24 mouse cellular contexts compared by ENCODE assay signal in genomic region chr14:49063838-49064237, GRCm38 (mm10). TPM values are rescaled to one million over a fixed set of nuclear protein-coding genes. Genes with fewer than 3 reads are reported as not detected.
DNase-seq lines count a peak whose midpoint lies in the region; ATAC-seq and TF ChIP-seq lines count a peak whose summit lies in the region.
"Had no signal": no experiment of that assay in that cellular context is flagged by ENCODE, and none has a peak within 500 bp of the region (broad histone marks: within the 10 kb centered on the region; RNA-seq: fewer than 3 reads in every experiment).

No protein-coding gene starts in this region.

- 63% methylated on average over 2 of the region's 2 CpGs for WGBS in heart, embryonic 14.5 days
- 85% methylated on average over 2 of the region's 2 CpGs for WGBS in heart, embryonic 11.5 days (ENCODE audit: insufficient replicate concordance)
- 51% methylated on average over 2 of the region's 2 CpGs for WGBS in liver, embryonic 14.5 days (ENCODE audit: insufficient replicate concordance)
- 73% methylated on average over 2 of the region's 2 CpGs for WGBS in liver, embryonic 11.5 days
- 74% methylated on average over 2 of the region's 2 CpGs for WGBS in hindbrain, postnatal 0 days

- peaks cover 0 to 18% of the 10 kb centered on the region in 2 experiments; a peak in 2 of 4 replicates for H3K4me1 ChIP-seq in heart, embryonic 14.5 days (ENCODE audit: control insufficient read depth in 2 of 2, insufficient read depth in 2 of 2, low read length in 2 of 2)
- H3K4me1 ChIP-seq in heart, embryonic 11.5 days (ENCODE audit: control insufficient read depth, insufficient read depth, low read length): peaks cover 9% of the 10 kb centered on the region
- H3K4me1 ChIP-seq in liver, embryonic 14.5 days (replicated peaks; ENCODE audit: control insufficient read depth in 2 of 2, insufficient read depth in 2 of 2, low read length in 1 of 2): peaks cover 0 to 9% of the 10 kb centered on the region in 2 experiments; a peak in 3 of 4 replicates
- H3K4me1 ChIP-seq in liver, embryonic 11.5 days (replicated peaks; ENCODE audit: control insufficient read depth, insufficient read depth, low read length): peaks cover 14% of the 10 kb centered on the region
- H3K4me1 ChIP-seq in hindbrain, postnatal 0 days (ENCODE audit: insufficient read depth, low read length): peaks cover 16% of the 10 kb centered on the region

- no peak overlapping the region for H3K4me3 ChIP-seq in heart, embryonic 14.5 days (ENCODE audit: control insufficient read depth in 1 of 2, insufficient read depth in 1 of 2, low read depth in 1 of 2, low read length in 2 of 2)
- H3K4me3 ChIP-seq in heart, embryonic 11.5 days (ENCODE audit: low read depth, low read length): no peak overlapping the region
- H3K4me3 ChIP-seq in liver, embryonic 14.5 days (ENCODE audit: insufficient read depth in 1 of 2, low read depth in 2 of 2, low read length in 2 of 2): no peak overlapping the region
- H3K4me3 ChIP-seq in liver, embryonic 11.5 days (ENCODE audit: low read depth, low read length): no peak overlapping the region
- no peak overlapping the region for H3K4me3 ChIP-seq in hindbrain, postnatal 0 days (ENCODE audit: low read length)
- H3K4me3 ChIP-seq: embryonic facial prominence, embryonic 15.5 days; heart, embryonic 15.5 days; intestine, embryonic 15.5 days had no signal

- H3K27me3 ChIP-seq in heart, embryonic 14.5 days (ENCODE audit: control insufficient read depth, insufficient read depth, low read length): no peaks in the 10 kb centered on the region
- H3K27me3 ChIP-seq in heart, embryonic 11.5 days (ENCODE audit: control insufficient read depth, insufficient read depth, low read length): no peaks in the 10 kb centered on the region
- H3K27me3 ChIP-seq in liver, embryonic 14.5 days (ENCODE audit: control insufficient read depth, insufficient read depth, low read length): no peaks in the 10 kb centered on the region
- H3K27me3 ChIP-seq in liver, embryonic 11.5 days (replicated peaks; ENCODE audit: control insufficient read depth, insufficient read depth, low read length): no peaks in the 10 kb centered on the region
- no peaks in the 10 kb centered on the region for H3K27me3 ChIP-seq in hindbrain, postnatal 0 days (ENCODE audit: insufficient read depth, low read length)
- H3K27me3 ChIP-seq: embryonic facial prominence, embryonic 15.5 days; heart, embryonic 15.5 days; intestine, embryonic 15.5 days; liver, embryonic 15.5 days; megakaryocyte, embryonic 14.5 days had no signal

- H3K9me3 ChIP-seq in heart, embryonic 14.5 days (ENCODE audit: control insufficient read depth, low read length): no peaks in the 10 kb centered on the region
- H3K9me3 ChIP-seq in heart, embryonic 11.5 days (replicated peaks; ENCODE audit: control insufficient read depth, low read length): no peaks in the 10 kb centered on the region
- no peaks in the 10 kb centered on the region for H3K9me3 ChIP-seq in liver, embryonic 14.5 days (ENCODE audit: control insufficient read depth, low read length)
- H3K9me3 ChIP-seq in liver, embryonic 11.5 days (ENCODE audit: control insufficient read depth, low read length): no peaks in the 10 kb centered on the region
- no peaks in the 10 kb centered on the region for H3K9me3 ChIP-seq in hindbrain, postnatal 0 days (ENCODE audit: low read length)
- H3K9me3 ChIP-seq: embryonic facial prominence, embryonic 15.5 days; forebrain, embryonic 10.5 days; heart, embryonic 15.5 days; intestine, embryonic 15.5 days; limb, embryonic 10.5 days; liver, embryonic 15.5 days; megakaryocyte, embryonic 14.5 days had no signal

- ATAC-seq in heart, embryonic 14.5 days (ENCODE audit: insufficient number of reproducible peaks, insufficient read depth, low FRiP score, low read depth): no peak
- ATAC-seq in heart, embryonic 11.5 days (replicated peaks; ENCODE audit: insufficient number of reproducible peaks, low FRiP score, low TSS enrichment): no peak
- ATAC-seq in liver, embryonic 14.5 days (ENCODE audit: insufficient read depth): no peak
- ATAC-seq in liver, embryonic 11.5 days (replicated peaks; ENCODE audit: low FRiP score): no peak
- ATAC-seq in hindbrain, postnatal 0 days: no peak
- ATAC-seq in frontal cortex, adult (ENCODE audit: low TSS enrichment): no peak
- ATAC-seq: activated CD4-positive, CD25-positive, alpha-beta regulatory T cell, adult 4 months; intestine, embryonic 15.5 days had no signal

- no peak for TF ChIP-seq EP300 in liver, embryonic 14.5 days (IDR thresholded peaks at IDR 0.05; ENCODE audit: low read depth)

- no peak overlapping the region for H3K9ac ChIP-seq in heart, embryonic 14.5 days (ENCODE audit: low read length)
- no peak overlapping the region for H3K9ac ChIP-seq in heart, embryonic 11.5 days (ENCODE audit: low read depth, low read length)
- H3K9ac ChIP-seq in liver, embryonic 14.5 days (replicated peaks): no peak overlapping the region
- no peak overlapping the region for H3K9ac ChIP-seq in liver, embryonic 11.5 days (ENCODE audit: low read depth, low read length)
- H3K9ac ChIP-seq in hindbrain, postnatal 0 days (replicated peaks; ENCODE audit: low read length): no peak overlapping the region
- H3K9ac ChIP-seq: embryonic facial prominence, embryonic 15.5 days; heart, embryonic 15.5 days; intestine, embryonic 15.5 days; liver, embryonic 15.5 days had no signal

- no peak for TF ChIP-seq CTCF in liver, embryonic 14.5 days (IDR thresholded peaks at IDR 0.05; ENCODE audit: low read depth)
- TF ChIP-seq CTCF in hindbrain, postnatal 0 days (IDR thresholded peaks at IDR 0.05; ENCODE audit: low read depth): no peak

- DNase-seq in liver, embryonic 14.5 days (ENCODE audit: low read depth in 3 of 3, low spot score in 3 of 3): no peak
- no peak for DNase-seq in liver, embryonic 11.5 days (ENCODE audit: low spot score)
- peak; percentile 69 for DNase-seq in 3T3-L1 (ENCODE audit: low read depth, low spot score)
- DNase-seq in hindbrain, postnatal 0 days (ENCODE audit: low spot score): no peak
- DNase-seq in B cell, adult 2 months: no peak
- DNase-seq: adrenal gland, postnatal 14 days; cerebellum, adult 11-12 months; cerebellum, postnatal 25 days; heart, postnatal 4 days; kidney, adult 9 months; kidney, postnatal 36 days; lung, postnatal 14 days; thymus, adult 2 months had no signal

- no peak overlapping the region for H3K27ac ChIP-seq in heart, embryonic 14.5 days (replicated peaks in 1 of 2; ENCODE audit: control insufficient read depth in 1 of 2, insufficient read depth in 1 of 2, low read depth in 2 of 2, low read length in 2 of 2)
- no peak overlapping the region for H3K27ac ChIP-seq in heart, embryonic 11.5 days (ENCODE audit: low read depth, low read length)
- H3K27ac ChIP-seq in liver, embryonic 14.5 days: no peak overlapping the region
- H3K27ac ChIP-seq in liver, embryonic 11.5 days (ENCODE audit: low read depth, low read length): no peak overlapping the region
- no peak overlapping the region for H3K27ac ChIP-seq in hindbrain, postnatal 0 days
- H3K27ac ChIP-seq: embryonic facial prominence, embryonic 15.5 days; forebrain, embryonic 10.5 days; intestine, embryonic 15.5 days; limb, embryonic 10.5 days; liver, embryonic 15.5 days had no signal

- peak overlapping the region; percentile 83 for H3K4me2 ChIP-seq in heart, embryonic 14.5 days (ENCODE audit: low read length)
- H3K4me2 ChIP-seq in heart, embryonic 11.5 days: no peak overlapping the region
- H3K4me2 ChIP-seq in liver, embryonic 14.5 days (ENCODE audit: low read depth): peak overlapping the region; percentile 47; the same call in 1 of the 2 replicates
- H3K4me2 ChIP-seq in liver, embryonic 11.5 days: no peak overlapping the region; the same call in 1 of the 2 replicates
- H3K4me2 ChIP-seq in hindbrain, postnatal 0 days (ENCODE audit: low read depth, low read length): peak overlapping the region; percentile 69
- H3K4me2 ChIP-seq: embryonic facial prominence, embryonic 15.5 days had no signal

- H3K36me3 ChIP-seq in heart, embryonic 14.5 days (ENCODE audit: control insufficient read depth, insufficient read depth, low read length): no peaks in the 10 kb centered on the region
- no peaks in the 10 kb centered on the region for H3K36me3 ChIP-seq in heart, embryonic 11.5 days (ENCODE audit: control insufficient read depth, insufficient read depth, low read length)
- H3K36me3 ChIP-seq in liver, embryonic 14.5 days (replicated peaks; ENCODE audit: control insufficient read depth, insufficient read depth, low read depth): no peaks in the 10 kb centered on the region
- H3K36me3 ChIP-seq in liver, embryonic 11.5 days (ENCODE audit: control insufficient read depth, insufficient read depth, low read length): no peaks in the 10 kb centered on the region
- H3K36me3 ChIP-seq in hindbrain, postnatal 0 days (ENCODE audit: insufficient read depth, low read length): no peaks in the 10 kb centered on the region
- H3K36me3 ChIP-seq: embryonic facial prominence, embryonic 15.5 days; heart, embryonic 15.5 days; intestine, embryonic 15.5 days; limb, embryonic 10.5 days; liver, embryonic 15.5 days had no signal

RNA-seq across cellular contexts. Expression of gene Ap5m1, which starts 2.1 kb away (rescaled TPM):
- polyA plus RNA-seq in heart, embryonic 14.5 days (2014; fragmentation: Nextera tagmentation; extraction: Ambion mirVana): 23.4 and 23.6 TPM in 2 replicates
- 23.6 and 26.0 TPM in 2 replicates for polyA plus RNA-seq in heart, embryonic 11.5 days (2014; fragmentation: Nextera tagmentation; extraction: Ambion mirVana)
- 4.8 and 7.3 TPM in 2 replicates for polyA plus RNA-seq in liver, embryonic 14.5 days (2012; rRNA removed)
- polyA plus RNA-seq in liver, embryonic 14.5 days (2014; fragmentation: Nextera tagmentation; extraction: Ambion mirVana): 10.9 and 12.1 TPM in 2 replicates
- 23.7 and 24.2 TPM in 2 replicates for polyA plus RNA-seq in liver, embryonic 11.5 days (2014; fragmentation: Nextera tagmentation; extraction: Ambion mirVana)
- 18.9 and 20.5 TPM in 2 replicates for total RNA-seq in hindbrain, postnatal 0 days (2014; rRNA removed)
- polyA plus RNA-seq in hindbrain, postnatal 0 days (2015; fragmentation: Nextera tagmentation; extraction: Ambion mirVana): 15.8 and 17.2 TPM in 2 replicates

RNA-seq across cellular contexts. Expression of gene Exoc5, which starts 2.6 kb away (rescaled TPM):
- polyA plus RNA-seq in heart, embryonic 14.5 days (2014; fragmentation: Nextera tagmentation; extraction: Ambion mirVana): 42.1 and 44.5 TPM in 2 replicates
- polyA plus RNA-seq in heart, embryonic 11.5 days (2014; fragmentation: Nextera tagmentation; extraction: Ambion mirVana): 44.6 and 50.5 TPM in 2 replicates
- polyA plus RNA-seq in liver, embryonic 14.5 days (2012; rRNA removed): 6.2 and 9.2 TPM in 2 replicates
- polyA plus RNA-seq in liver, embryonic 14.5 days (2014; fragmentation: Nextera tagmentation; extraction: Ambion mirVana): 23.0 and 24.3 TPM in 2 replicates
- 47.4 and 51.6 TPM in 2 replicates for polyA plus RNA-seq in liver, embryonic 11.5 days (2014; fragmentation: Nextera tagmentation; extraction: Ambion mirVana)
- 59.8 and 64.7 TPM in 2 replicates for total RNA-seq in hindbrain, postnatal 0 days (2014; rRNA removed)
- polyA plus RNA-seq in hindbrain, postnatal 0 days (2015; fragmentation: Nextera tagmentation; extraction: Ambion mirVana): 43.3 and 46.4 TPM in 2 replicates

Comparison
In these comparisons a context has a peak if more than half of its experiments do, and no peak if none do; other contexts are left out.
1. H3K4me2 ChIP-seq: peak in heart, embryonic 14.5 days (single experiment), liver, embryonic 14.5 days (single experiment) and hindbrain, postnatal 0 days (single experiment); none in heart, embryonic 11.5 days (single experiment) and liver, embryonic 11.5 days (single experiment).